Mouse (Mus musculus) cortical plate, adult 2 months (tissue): Measurements from ENCODE around the gene Adamtsl1.

Source experiments
- CTCF ChIP-seq: fragments of 200-500 bp; IDR thresholded peaks from 2 replicates; pipeline ENCODE4 v1.5.1; 2011; ENCODE audit warnings: mild to moderate bottlenecking, control low read depth, low read length; ENCODE audit not compliant: insufficient read depth; ENCODE audit errors: extremely low read depth
- POLR2A ChIP-seq: fragments of 200-500 bp; IDR thresholded peaks from 2 replicates; pipeline ENCODE4 v1.6.1; 2011; ENCODE audit warnings: mild to moderate bottlenecking, low read length, control low read depth; ENCODE audit not compliant: insufficient read depth; ENCODE audit errors: extremely low read depth

DNA sequence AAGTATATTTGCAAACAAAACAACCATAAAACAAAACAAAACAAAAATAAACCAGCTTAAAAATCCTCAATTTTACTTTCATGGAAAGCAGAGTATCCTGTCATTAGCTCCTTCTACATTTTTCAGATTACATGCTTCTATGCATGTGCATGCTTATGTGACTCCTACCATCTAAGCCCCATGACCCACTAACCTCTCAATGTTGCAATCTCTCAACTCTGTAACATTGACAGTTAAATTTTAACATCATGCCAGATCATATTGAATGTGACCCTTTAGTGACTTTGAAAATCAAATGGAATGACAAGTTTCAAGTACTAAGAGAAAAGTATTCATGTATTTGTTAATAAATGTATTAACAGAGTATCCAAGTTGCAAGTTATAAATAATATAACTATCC, 80.2 kb downstream of the Adamtsl1 start:
- no peak for TF ChIP-seq POLR2A
- no peak for TF ChIP-seq CTCF
